Mouse (Mus musculus) inflammation-experienced regulatory T-cells, adult 6 months (primary cell): ENCODE measurements around the gene Adipor1. TPM values are rescaled to one million over a fixed set of nuclear protein-coding genes. Genes with fewer than 3 reads are reported as not detected.

Experiments
- polyA plus RNA-seq, 3 experiments: library from polyadenylated mRNA; unstranded; fragments of 100-300 nt; shearing (Covaris generic); gene quantifications; one replicate each; pipeline ENCODE4 v1.2.1; 2017

The Adipor1 gene
- polyA plus RNA-seq, 3 experiments from 2014 or later: 25.7 to 45.5 (median 33.0) TPM

Other genes starting within 250 kb of the Adipor1 start
- under 1 TPM in 2 of 3 experiments, not detected in 1; 0.46 to 0.98 TPM for gene Chil1, start 233.2 kb upstream of the Adipor1 start, polyA plus RNA-seq
- gene Mybph, start 221.9 kb upstream of the Adipor1 start, polyA plus RNA-seq: not detected
- not detected for gene Adora1, start 179.9 kb upstream of the Adipor1 start, polyA plus RNA-seq
- gene Myog, start 125.4 kb upstream of the Adipor1 start, polyA plus RNA-seq: not detected
- gene Ppfia4, start 82.5 kb upstream of the Adipor1 start, polyA plus RNA-seq: 1 to 10 TPM in 1 of 3 experiments, under 1 TPM in 1, not detected in 1; 0.24 to 1.4 TPM
- 10 to 100 TPM; 25.8 to 26.9 (median 26.6) TPM for gene Tmem183a, start 53.4 kb upstream of the Adipor1 start, polyA plus RNA-seq
- gene 4933406M09Rik, start 29.4 kb upstream of the Adipor1 start, polyA plus RNA-seq: not detected
- gene Cyb5r1, start 9.8 kb upstream of the Adipor1 start, polyA plus RNA-seq: 10 to 100 TPM; 15.3 to 29.6 (median 23.0) TPM
- gene Klhl12, start 40.2 kb downstream of the Adipor1 start, polyA plus RNA-seq: 10 to 100 TPM in 2 of 3 experiments, 1 to 10 TPM in 1; 8.7 to 15.5 (median 12.7) TPM
- gene Rabif, start 79.3 kb downstream of the Adipor1 start, polyA plus RNA-seq: 10 to 100 TPM; 40.2 to 42.7 (median 41.7) TPM
- gene Mgat4e, start 134.3 kb downstream of the Adipor1 start, polyA plus RNA-seq: not detected
- gene Kdm5b, start 144.8 kb downstream of the Adipor1 start, polyA plus RNA-seq: 10 to 100 TPM in 2 of 3 experiments, 1 to 10 TPM in 1; 6.4 to 19.8 (median 16.5) TPM
- gene Syt2, start 231.3 kb downstream of the Adipor1 start, polyA plus RNA-seq: under 1 TPM; 0.10 to 0.44 (median 0.11) TPM